Mouse (Mus musculus) ES-Bruce4 (cell line): ENCODE results near the gene Rgcc.

Source experiments
- CTCF ChIP-seq: IDR thresholded peaks from one replicate; pipeline ENCODE4 v1.8.1; 2011; ENCODE audit warnings: low read depth, low read length
- POLR2A ChIP-seq: IDR thresholded peaks from one replicate; pipeline ENCODE4 v1.8.1; 2011; ENCODE audit warnings: low read length; ENCODE audit not compliant: insufficient read depth

DNA sequence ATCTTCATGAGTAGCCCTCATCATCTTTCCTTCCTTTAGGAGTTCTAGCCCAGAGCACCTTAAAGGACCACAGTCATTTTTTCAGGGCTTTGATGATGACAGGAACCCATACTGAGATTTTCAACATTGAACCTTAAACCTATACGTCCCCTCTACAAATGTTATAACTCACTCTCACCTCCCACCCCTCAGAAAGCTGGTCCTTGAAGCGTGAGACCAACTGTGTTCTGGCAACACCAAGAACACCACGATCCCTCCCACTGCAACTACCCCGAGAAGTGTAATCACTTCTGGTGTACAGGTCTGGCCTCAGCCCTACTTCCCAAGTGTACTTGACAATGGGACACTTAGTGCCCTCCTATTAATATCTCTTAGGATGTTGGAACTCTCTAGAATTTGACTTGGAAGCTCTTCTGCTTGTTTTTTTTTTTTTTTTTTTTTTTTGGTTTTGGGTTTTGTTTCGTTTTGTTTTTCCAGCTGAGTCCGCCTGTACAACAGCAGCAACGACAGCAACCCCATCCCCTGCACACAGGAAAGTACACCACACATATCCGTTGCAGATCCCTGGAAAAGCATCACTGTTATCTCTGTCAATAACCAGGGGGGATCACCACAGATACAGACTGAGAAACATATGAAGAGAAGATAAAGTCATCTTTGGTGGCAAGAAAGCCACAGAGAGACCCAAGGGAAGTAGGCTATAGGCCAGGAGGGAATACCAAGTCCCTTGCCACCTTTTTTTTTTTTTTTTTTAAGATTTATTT, 7.2 kb downstream of the Rgcc start:
- TF ChIP-seq CTCF, result no peak
- TF ChIP-seq POLR2A, result no peak
